Mouse (Mus musculus) MEL (cell line): Measurements from ENCODE around the gene Stra6.

Experiments
- CHD1 ChIP-seq: IDR thresholded peaks from 2 replicates; pipeline ENCODE4 v1.6.1; 2012; ENCODE audit warnings: low read depth, mild to moderate bottlenecking, inconsistent platforms, low read length, improper control_type of control experiment
- CHD2 ChIP-seq: IDR thresholded peaks from 2 replicates; pipeline ENCODE4 v1.6.1; 2011; ENCODE audit warnings: low read length, improper control_type of control experiment
- CTCF ChIP-seq, 3 experiments: IDR thresholded peaks in 2 of 3; conservative IDR thresholded peaks in 1 of 3; 2 replicates each; pipeline ENCODE4 v1.5.1; 2011 to 2012; ENCODE audit warnings: low read length in 3 of 3, low read depth in 2 of 3, mild to moderate bottlenecking in 2 of 3, improper control_type of control experiment in 1 of 3, inconsistent platforms in 1 of 3, mixed read lengths in 1 of 3, moderate library complexity in 1 of 3; ENCODE audit not compliant: control insufficient read depth in 1 of 3, insufficient read depth in 1 of 3, poor library complexity in 1 of 3, severe bottlenecking in 1 of 3
- EP300 ChIP-seq, 2 experiments: IDR thresholded peaks; 2 replicates each; pipeline ENCODE4 v1.6.1; 2011; ENCODE audit warnings: improper control_type of control experiment in 2 of 2, low read length in 2 of 2, low read depth in 1 of 2, mild to moderate bottlenecking in 1 of 2
- MAZ ChIP-seq: IDR thresholded peaks from 2 replicates; pipeline ENCODE4 v1.6.1; 2012; ENCODE audit warnings: low read depth, mild to moderate bottlenecking, inconsistent platforms, low read length, improper control_type of control experiment
- MEF2A ChIP-seq: IDR thresholded peaks from 2 replicates; pipeline ENCODE4 v1.6.1; 2014; ENCODE audit warnings: low read depth, mild to moderate bottlenecking, inconsistent platforms, low read length, improper control_type of control experiment; ENCODE audit not compliant: poor library complexity, insufficient replicate concordance, severe bottlenecking; ENCODE audit errors: extremely low read depth
- MXI1 ChIP-seq: IDR thresholded peaks from 2 replicates; pipeline ENCODE4 v1.6.1; 2011; ENCODE audit warnings: mild to moderate bottlenecking, low read depth, low read length, improper control_type of control experiment
- NRF1 ChIP-seq: IDR thresholded peaks from 2 replicates; pipeline ENCODE4 v1.6.1; 2014; ENCODE audit warnings: low read depth, mild to moderate bottlenecking, inconsistent platforms, low read length, improper control_type of control experiment, moderate library complexity; ENCODE audit not compliant: poor library complexity, insufficient read depth, severe bottlenecking
- POLR2A ChIP-seq, 2 experiments: IDR thresholded peaks; 2 replicates each; pipeline ENCODE4 v1.6.1; 2011 to 2012; ENCODE audit warnings: low read length in 2 of 2, mild to moderate bottlenecking in 2 of 2, control low read depth in 1 of 2, improper control_type of control experiment in 1 of 2, low read depth in 1 of 2, moderate library complexity in 1 of 2; ENCODE audit not compliant: control insufficient read depth in 1 of 2, insufficient read depth in 1 of 2, poor library complexity in 1 of 2
- POLR2AphosphoS2 ChIP-seq: IDR thresholded peaks from 2 replicates; pipeline ENCODE4 v1.6.1; 2011; ENCODE audit warnings: low read length, improper control_type of control experiment
- TAL1 ChIP-seq: IDR thresholded peaks from 2 replicates; pipeline ENCODE4 v1.6.1; 2012; ENCODE audit warnings: mild to moderate bottlenecking, inconsistent platforms, low read length, moderate library complexity, mixed read lengths
- TCF12 ChIP-seq: IDR thresholded peaks from 2 replicates; pipeline ENCODE4 v1.6.1; 2014; ENCODE audit warnings: low read depth, mild to moderate bottlenecking, inconsistent platforms, low read length, improper control_type of control experiment, moderate library complexity

GRCm38 (mm10) chr9:58130909-58131308 is 67.3 kb downstream of the Stra6 start:
- TF ChIP-seq POLR2A (IDR thresholded peaks at IDR 0.05; ENCODE audit: control insufficient read depth in 1 of 2, insufficient read depth in 1 of 2, low read depth in 1 of 2, low read length in 2 of 2, poor library complexity in 1 of 2), result no peak
- TF ChIP-seq CTCF (IDR thresholded peaks at IDR 0.05 in 2 of 3, conservative IDR thresholded peaks at IDR 0.05 in 1 of 3; ENCODE audit: control insufficient read depth in 1 of 3, insufficient read depth in 1 of 3, low read depth in 2 of 3, low read length in 3 of 3, poor library complexity in 1 of 3, severe bottlenecking in 1 of 3), result no peak
- TF ChIP-seq NRF1, result no peak
- no peak for TF ChIP-seq EP300 (IDR thresholded peaks at IDR 0.05; ENCODE audit: low read depth in 1 of 2, low read length in 2 of 2)
- TF ChIP-seq POLR2AphosphoS2, result no peak
- TF ChIP-seq CHD2, result no peak
- no peak for TF ChIP-seq CHD1
- no peak for TF ChIP-seq MEF2A
- no peak for TF ChIP-seq MAZ
- no peak for TF ChIP-seq MXI1
- TF ChIP-seq TAL1, result no peak
- no peak for TF ChIP-seq TCF12
